Mouse (Mus musculus): ENCODE measurements around the gene Snx21.

DNA sequence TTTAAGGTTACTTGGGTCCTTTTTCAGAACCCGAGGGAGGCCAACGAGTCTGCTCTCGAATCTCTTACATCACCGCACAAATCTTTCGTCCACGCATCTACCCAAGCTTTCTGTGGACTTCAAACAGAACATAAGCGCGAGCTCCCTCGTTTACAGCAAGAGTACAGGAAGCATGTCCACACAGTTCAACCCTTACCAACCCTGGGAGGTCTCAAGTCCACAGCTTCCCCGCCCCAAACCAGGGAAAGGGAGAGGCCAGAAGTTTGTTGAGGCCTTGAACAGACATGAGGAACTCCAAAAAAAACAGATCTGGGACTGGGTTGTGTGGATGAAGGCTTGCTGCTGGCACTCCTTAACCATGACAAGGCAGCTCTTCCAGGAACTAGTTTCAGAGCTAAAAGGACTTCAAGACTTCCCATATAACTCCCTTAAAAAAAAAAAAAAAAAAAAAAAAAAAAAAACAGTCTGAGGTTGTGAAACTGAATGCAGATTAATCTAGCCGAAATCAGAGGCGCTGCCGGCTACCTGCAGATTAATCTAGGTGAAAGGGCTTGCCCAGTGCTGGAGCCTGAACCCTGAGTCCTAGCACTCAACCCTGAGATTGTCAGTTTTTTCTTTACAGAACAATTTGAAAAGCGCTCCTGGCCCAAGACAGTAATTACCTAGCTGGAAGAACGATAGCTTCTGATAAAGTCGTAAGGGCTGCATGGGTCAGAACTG lies 17.7 kb downstream of the Snx21 start:
- TF ChIP-seq GATA1 (IDR thresholded peaks at IDR 0.05; ENCODE audit: borderline replicate concordance, low read length) (no peak), FLI1 (IDR thresholded peaks at IDR 0.05; ENCODE audit: low read length) (no peak)

Measured in megakaryocyte, embryonic 14.5 days (primary cell).